Mouse (Mus musculus): ENCODE measurements around the gene Olfr698. TPM values are rescaled to one million over a fixed set of nuclear protein-coding genes. Genes with fewer than 3 reads are reported as not detected.
"Not testable (repeated sequence)": the region's sequence is repeated elsewhere in the genome, so short reads cannot be mapped to it uniquely, and the experiment has no call there.

The Olfr698 gene
- polyA plus RNA-seq, 1 experiment from 2014 or later = not detected

DNA sequence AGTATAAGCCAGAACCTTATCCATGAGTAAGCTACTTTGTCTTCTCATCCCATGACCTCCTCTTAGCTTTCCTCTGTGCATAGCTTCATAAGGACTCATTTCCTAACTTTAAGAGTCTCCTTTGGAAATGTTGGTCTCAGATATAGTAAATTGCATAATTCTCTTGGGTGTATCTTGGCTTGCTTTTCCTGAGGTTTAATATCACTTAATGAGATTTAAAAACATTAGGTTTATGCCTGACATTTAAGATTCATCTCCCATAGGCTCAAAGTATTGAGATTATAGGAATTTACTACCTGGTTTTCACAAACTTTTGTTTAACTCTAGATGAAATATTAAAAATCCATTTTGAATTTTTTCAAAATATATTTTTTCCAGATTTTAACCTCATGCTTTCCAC, 38.9 kb downstream of the Olfr698 start, which contains the start of gene Olfr695:
TSS of gene Olfr695 (minus strand) at position 101 of the 400 bp plus-strand sequence.
- Histone ChIP-seq H3K27me3 (ENCODE audit: control insufficient read depth, insufficient read depth, low read length) (no peaks in the 10 kb centered on the region), H3K27ac (no peak within 1 kb of the TSS), H3K9me3 (ENCODE audit: control insufficient read depth, low read length) (no peaks in the 10 kb centered on the region), H3K4me3 (replicated peaks; ENCODE audit: low read length) (no peak within 1 kb of the TSS), H3K4me2 (replicated peaks) (no peak within 1 kb of the TSS), H3K4me1 (replicated peaks; ENCODE audit: control insufficient read depth, insufficient read depth, low read length) (no peaks in the 10 kb centered on the region), H3K36me3 (replicated peaks; ENCODE audit: control insufficient read depth, insufficient read depth) (no peaks in the 10 kb centered on the region), H3K9ac (no peak within 1 kb of the TSS)
- ATAC-seq (ENCODE audit: low FRiP score) (no peak), DNase-seq (ENCODE audit: low spot score) (no peak)

DNA sequence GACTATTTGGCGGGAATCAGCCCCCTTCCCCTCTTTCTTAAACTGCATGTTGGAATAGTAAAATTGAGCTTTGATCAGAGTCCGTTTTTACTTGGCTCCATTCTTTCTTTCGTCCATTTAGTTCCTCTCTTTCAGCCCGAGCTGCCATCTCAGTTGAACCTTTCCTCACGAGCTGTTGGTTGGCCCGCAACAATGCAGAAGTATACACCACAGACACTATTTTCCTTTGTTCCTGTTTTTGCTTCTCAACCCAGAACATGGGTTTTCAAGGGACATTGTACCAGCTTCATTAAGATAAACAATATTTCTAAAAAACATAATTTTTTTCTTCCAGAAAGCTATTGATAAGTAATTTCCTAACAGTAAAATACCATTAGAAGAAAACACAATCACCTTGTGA, 43.7 kb downstream of the Olfr698 start:
- WGBS = 90% methylated on average over 6 of the region's 6 CpGs
- no peak overlapping the region for H3K9ac ChIP-seq
- DNase-seq (ENCODE audit: low spot score) (no peak), ATAC-seq (ENCODE audit: low FRiP score) (no peak)
- H3K27me3 ChIP-seq (ENCODE audit: control insufficient read depth, insufficient read depth, low read length) = no peaks in the 10 kb centered on the region
- H3K4me3 ChIP-seq (replicated peaks; ENCODE audit: low read length) = no peak overlapping the region
- no peak overlapping the region for H3K4me2 ChIP-seq (replicated peaks)
- H3K27ac ChIP-seq = no peak overlapping the region
- no peaks in the 10 kb centered on the region for H3K4me1 ChIP-seq (replicated peaks; ENCODE audit: control insufficient read depth, insufficient read depth, low read length)
- H3K36me3 ChIP-seq (replicated peaks; ENCODE audit: control insufficient read depth, insufficient read depth) = no peaks in the 10 kb centered on the region
- no peaks in the 10 kb centered on the region for H3K9me3 ChIP-seq (ENCODE audit: control insufficient read depth, low read length)

DNA sequence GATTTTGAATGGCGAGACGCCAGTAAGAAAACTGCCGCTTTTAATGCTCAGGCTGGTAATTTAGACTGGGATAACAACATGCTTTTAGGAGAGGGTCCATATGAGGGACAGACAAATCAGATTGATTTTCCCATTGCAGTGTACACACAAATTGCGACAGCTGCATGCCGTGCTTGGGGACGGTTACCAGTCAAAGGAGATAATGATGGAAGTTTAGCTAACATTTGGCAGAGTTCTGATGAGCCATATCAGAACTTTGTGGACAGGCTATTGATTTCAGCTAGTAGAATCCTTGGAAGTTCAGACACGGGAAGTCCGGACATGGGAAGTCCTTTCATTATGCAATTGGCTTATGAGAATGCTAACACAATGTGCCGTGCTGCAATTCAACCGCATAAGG, 47.5 kb downstream of the Olfr698 start:
- H3K4me3 ChIP-seq (replicated peaks; ENCODE audit: low read length); H3K36me3 ChIP-seq (replicated peaks; ENCODE audit: control insufficient read depth, insufficient read depth); H3K4me1 ChIP-seq (replicated peaks; ENCODE audit: control insufficient read depth, insufficient read depth, low read length); H3K4me2 ChIP-seq (replicated peaks); H3K27ac ChIP-seq; DNase-seq (ENCODE audit: low spot score); H3K27me3 ChIP-seq (ENCODE audit: control insufficient read depth, insufficient read depth, low read length); H3K9ac ChIP-seq; ATAC-seq (ENCODE audit: low FRiP score); H3K9me3 ChIP-seq (ENCODE audit: control insufficient read depth, low read length): not testable (repeated sequence)
- WGBS = 85% methylated on average over 10 of the region's 10 CpGs

Other genes starting within 250 kb of the Olfr698 start
- gene Olfr693, start 74.8 kb downstream of the Olfr698 start, polyA plus RNA-seq (2014; fragmentation: Nextera tagmentation; extraction: Ambion mirVana) = not detected in 2 replicates
- gene Olfr694, start 63.6 kb downstream of the Olfr698 start, polyA plus RNA-seq (2014; fragmentation: Nextera tagmentation; extraction: Ambion mirVana) = not detected in 2 replicates
- not detected in 2 replicates for gene Olfr695, start 39.0 kb downstream of the Olfr698 start, polyA plus RNA-seq (2014; fragmentation: Nextera tagmentation; extraction: Ambion mirVana)
- gene Olfr697, start 13.0 kb downstream of the Olfr698 start, polyA plus RNA-seq (2014; fragmentation: Nextera tagmentation; extraction: Ambion mirVana) = not detected in 2 replicates
- gene Olfr699, start 37.8 kb upstream of the Olfr698 start, polyA plus RNA-seq (2014; fragmentation: Nextera tagmentation; extraction: Ambion mirVana) = not detected in 2 replicates
- not detected in 2 replicates for gene Olfr700, start 53.4 kb upstream of the Olfr698 start, polyA plus RNA-seq (2014; fragmentation: Nextera tagmentation; extraction: Ambion mirVana)
- gene Olfr701, start 58.7 kb upstream of the Olfr698 start, polyA plus RNA-seq (2014; fragmentation: Nextera tagmentation; extraction: Ambion mirVana) = not detected in 2 replicates
- gene Olfr702, start 78.5 kb upstream of the Olfr698 start, polyA plus RNA-seq (2014; fragmentation: Nextera tagmentation; extraction: Ambion mirVana) = not detected in 2 replicates
- not detected in 2 replicates for gene Olfr703, start 88.0 kb upstream of the Olfr698 start, polyA plus RNA-seq (2014; fragmentation: Nextera tagmentation; extraction: Ambion mirVana)
- not detected in 2 replicates for gene Olfr704, start 107.8 kb upstream of the Olfr698 start, polyA plus RNA-seq (2014; fragmentation: Nextera tagmentation; extraction: Ambion mirVana)
- gene Olfr705, start 121.5 kb upstream of the Olfr698 start, polyA plus RNA-seq (2014; fragmentation: Nextera tagmentation; extraction: Ambion mirVana) = not detected in 2 replicates
- not detected in 2 replicates for gene Olfr706, start 132.8 kb upstream of the Olfr698 start, polyA plus RNA-seq (2014; fragmentation: Nextera tagmentation; extraction: Ambion mirVana)
- gene Olfr707, start 145.8 kb upstream of the Olfr698 start, polyA plus RNA-seq (2014; fragmentation: Nextera tagmentation; extraction: Ambion mirVana) = not detected in 2 replicates
- gene Olfr1532-ps1, start 152.6 kb upstream of the Olfr698 start, polyA plus RNA-seq (2014; fragmentation: Nextera tagmentation; extraction: Ambion mirVana) = not detected in 2 replicates
- not detected in 2 replicates for gene Olfr709-ps1, start 176.8 kb upstream of the Olfr698 start, polyA plus RNA-seq (2014; fragmentation: Nextera tagmentation; extraction: Ambion mirVana)
- gene Olfr710, start 192.9 kb upstream of the Olfr698 start, polyA plus RNA-seq (2014; fragmentation: Nextera tagmentation; extraction: Ambion mirVana) = not detected in 2 replicates
- gene Olfr6, start 208.5 kb upstream of the Olfr698 start, polyA plus RNA-seq (2014; fragmentation: Nextera tagmentation; extraction: Ambion mirVana) = not detected in 2 replicates
- gene Olfr711, start 220.1 kb upstream of the Olfr698 start, polyA plus RNA-seq (2014; fragmentation: Nextera tagmentation; extraction: Ambion mirVana) = not detected in 2 replicates

Measured in hindbrain, embryonic 14.5 days (tissue).